Mouse (Mus musculus): ENCODE data around the gene Tnrc6b.

GRCm38 (mm10) chr15:80688536-80688935 is 22.6 kb upstream of the Tnrc6b start:
- TF ChIP-seq POLR2A (IDR thresholded peaks at IDR 0.05; ENCODE audit: extremely low read depth, insufficient read depth, low read length) (no peak), CTCF (IDR thresholded peaks at IDR 0.05; ENCODE audit: low read depth, low read length) (no peak)
